Mouse (Mus musculus) adipose tissue, adult 10 weeks (tissue): ENCODE results near the gene Gm21762. TPM values are rescaled to one million over a fixed set of nuclear protein-coding genes. Genes with fewer than 3 reads are reported as not detected.

ENCODE experiments used
- polyA plus RNA-seq: library from polyadenylated mRNA; stranded (reverse); fragments of 350-450 nt; fragmentation: Illumina TruSeq; extraction: RNeasy Lipid Tissue Mini Kit (QIAGEN cat#74804); gene quantifications from one replicate; pipeline ENCODE4 v1.2.3, GENCODE M21; 2014; ENCODE audit warnings: low read depth, low replicate concordance

The Gm21762 gene
- not detected for polyA plus RNA-seq

GRCm38 (mm10) chr13:120215847-120216246 lies at the start of gene Gm21762:
Gene Gm21762 (minus strand): TSS chr13:120215947.

DNA sequence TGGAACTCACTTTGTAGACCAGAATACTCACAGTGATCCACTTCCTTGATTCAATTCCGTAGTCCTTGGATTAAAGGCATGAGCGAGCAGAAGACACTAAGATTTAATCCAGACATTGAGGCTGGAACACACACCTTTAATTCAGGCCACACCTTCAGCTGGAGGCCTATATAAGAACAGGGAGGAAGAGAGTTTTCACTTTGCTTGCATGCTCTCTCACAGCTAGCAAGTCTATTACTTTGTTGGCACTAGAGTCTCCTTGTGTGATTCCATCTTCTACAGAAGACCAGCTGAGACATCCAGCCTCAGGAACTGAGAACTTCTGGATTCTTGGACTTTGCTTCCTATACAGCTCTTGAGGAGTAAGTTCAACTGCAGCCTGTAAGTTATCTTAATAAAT lies 47.1 kb upstream of the Gm21762 start, which contains the start of gene AF067061:
Gene AF067061, plus strand, starts transcription at position 245 of the 400 bp plus-strand sequence.

DNA sequence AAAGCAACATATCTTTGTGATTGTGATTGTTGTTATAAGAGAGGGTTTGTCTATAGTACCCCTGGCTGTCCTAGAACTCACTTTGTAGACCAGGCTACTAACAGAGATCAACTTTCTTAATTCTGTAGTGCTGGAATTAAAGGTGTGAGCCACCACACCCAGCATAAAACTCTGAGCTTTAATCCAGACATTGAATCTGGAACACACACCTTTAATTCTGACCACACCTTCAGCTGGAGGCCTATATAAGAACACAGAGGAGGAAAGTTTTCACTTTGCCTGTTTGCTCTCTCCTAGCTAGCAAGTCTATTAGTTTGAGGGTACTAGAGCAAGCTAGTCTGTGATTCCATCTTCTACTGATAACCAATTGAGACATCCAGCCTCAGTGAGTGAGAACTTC lies 23.1 kb upstream of the Gm21762 start, which contains the start of gene Gm21731:
Gene Gm21731, plus strand, starts transcription at position 301 of the 400 bp plus-strand sequence.

GRCm38 (mm10) chr13:120172133-120172532 lies 43.6 kb downstream of the Gm21762 start, which contains the start of gene Gm21818:
Gene Gm21818 (plus strand): TSS chr13:120172433.

Other genes starting within 250 kb of the Gm21762 start
- not detected for gene Gm36079, start 188.9 kb downstream of the Gm21762 start, polyA plus RNA-seq
- 4.7 TPM for gene Gm21188, start 163.8 kb downstream of the Gm21762 start, polyA plus RNA-seq
- not detected for gene Gm20767, start 75.7 kb downstream of the Gm21762 start, polyA plus RNA-seq
- gene Gm21818, start 43.5 kb downstream of the Gm21762 start, polyA plus RNA-seq = not detected
- not detected for gene Gm21731, start 23.2 kb upstream of the Gm21762 start, polyA plus RNA-seq
- not detected for gene AF067061, start 47.2 kb upstream of the Gm21762 start, polyA plus RNA-seq
- 1.2 TPM for gene BC147527, start 84.4 kb upstream of the Gm21762 start, polyA plus RNA-seq
- not detected for gene Tcstv3, start 100.9 kb upstream of the Gm21762 start, polyA plus RNA-seq